Mouse (Mus musculus): ENCODE measurements at regions not wholly inside any gene's neighbourhood (a gene's known extent, or its start where the extent isn't known, plus 50 kb on each side); places are given as distances from the start of the nearest gene placed in this dataset.

GRCm38 (mm10) chr7:31208237-31209054, 52.8 kb upstream of the Gramd1a start:
- DNase-seq (ENCODE audit: low read depth in 1 of 2, low spot score in 2 of 2) = peak in 1 of 2 experiments; percentile 48

- no peak for DNase-seq (ENCODE audit: low read depth in 1 of 2, low spot score in 2 of 2)
Observed at GRCm38 (mm10) chr7:31207563-31208236, 52.0 kb upstream of the Gramd1a start.

All from monocyte, adult 2 months (primary cell).